Mouse (Mus musculus): ENCODE measurements around the gene Atp6v0e2.

Gene Atp6v0e2

GRCm38 (mm10) chr6:48539860-48540259 lies 2.4 kb downstream of the Atp6v0e2 start:
- in situ Hi-C loops (cut with MboI, MseI): loop anchor here (5.0 kb wide), 1 partner anchor 97 kb away; no protein-coding TSS in a partner anchor

- in situ Hi-C loops (cut with MboI, MseI): no loop called here
Observed at GRCm38 (mm10) chr6:48540721-48541120, 3.3 kb downstream of the Atp6v0e2 start.

DNA sequence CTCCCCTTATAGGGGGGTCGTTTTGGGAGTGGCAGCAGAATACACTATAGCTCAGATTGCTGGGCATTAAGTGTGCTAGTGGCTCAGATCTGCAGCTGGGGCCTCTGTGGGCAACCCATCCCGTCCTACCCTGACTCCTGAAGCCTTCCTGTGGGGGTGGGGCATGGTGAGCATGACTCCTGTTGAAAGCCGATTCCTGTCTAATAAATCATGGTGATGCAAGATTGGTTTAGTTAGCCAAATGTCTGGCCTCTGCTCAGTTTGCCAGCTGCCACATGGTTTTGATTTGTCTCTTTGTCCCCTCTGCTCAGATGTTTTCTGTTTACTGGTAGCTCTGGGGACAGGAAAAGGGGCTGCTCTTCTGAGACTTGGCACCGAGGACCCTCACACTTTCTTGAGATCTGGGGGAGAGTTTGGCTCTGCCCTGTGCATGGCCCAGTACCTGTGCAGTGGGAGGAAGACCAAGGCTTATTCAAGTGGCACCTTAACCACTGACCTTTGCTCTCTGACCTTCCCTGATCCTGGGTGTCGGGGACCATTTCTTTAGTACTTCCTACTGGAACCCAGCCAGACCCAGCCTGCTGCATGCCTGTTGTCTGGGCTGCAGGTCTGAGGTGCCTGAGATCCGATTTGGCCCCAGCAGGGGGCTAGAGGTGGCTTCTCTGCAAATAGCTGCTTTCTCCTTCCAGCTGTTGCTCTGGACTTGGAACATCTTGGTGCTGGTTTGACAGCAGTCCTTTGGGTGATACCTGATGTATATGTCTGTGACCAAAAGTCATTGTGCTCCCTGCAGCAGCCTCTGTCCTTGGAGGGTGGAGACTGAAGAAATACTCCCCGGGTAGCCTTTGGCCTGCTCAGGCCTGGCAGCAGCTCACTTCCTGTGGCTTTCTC lies 4.4 kb downstream of the Atp6v0e2 start:
- in situ Hi-C loops (cut with MboI, MseI): no loop called here

DNA sequence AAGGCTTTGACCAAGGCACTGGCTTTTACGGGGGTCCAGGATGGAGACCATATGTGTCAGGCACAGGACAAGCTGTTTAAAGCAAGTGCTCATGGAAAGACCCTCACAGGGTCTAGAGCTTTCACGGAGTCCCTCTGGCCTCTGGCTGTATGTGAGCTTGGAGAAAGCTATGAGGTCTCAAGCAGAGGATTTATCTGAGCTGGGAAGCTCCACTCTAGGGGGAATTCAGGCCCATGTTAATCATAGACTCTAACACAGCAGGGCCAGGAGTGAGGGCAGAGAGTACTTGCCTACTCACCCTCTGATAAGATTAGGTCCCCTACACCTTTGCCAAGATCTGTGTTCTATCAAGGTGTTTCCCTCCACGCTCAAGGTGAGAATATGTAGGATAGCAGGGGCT lies 5.2 kb downstream of the Atp6v0e2 start:
- in situ Hi-C loops (cut with MboI, MseI): no loop called here

DNA sequence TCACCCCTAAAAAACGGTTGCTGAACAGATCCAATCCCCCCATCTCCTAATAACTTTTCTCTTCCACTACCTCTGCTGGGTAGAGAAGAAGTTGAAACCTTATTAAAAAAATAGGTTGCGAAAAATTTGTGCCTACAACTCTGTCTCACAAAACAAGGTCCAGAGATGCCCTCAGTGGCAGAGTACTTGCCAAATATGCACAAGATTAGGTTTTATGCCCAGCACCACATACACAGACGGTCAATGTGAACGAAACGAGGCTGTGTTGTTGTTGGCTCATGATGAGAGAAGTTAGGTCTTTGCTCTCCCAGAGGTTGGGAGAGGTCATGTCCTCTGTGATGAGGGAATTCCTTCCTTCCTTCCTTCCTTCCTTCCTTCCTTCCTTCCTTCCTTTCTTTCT lies 7.8 kb downstream of the Atp6v0e2 start:
- in situ Hi-C loops (cut with MboI, MseI): no loop called here

GRCm38 (mm10) chr6:48546271-48546670 lies 8.9 kb downstream of the Atp6v0e2 start:
- in situ Hi-C loops (cut with MboI, MseI): no loop called here

GRCm38 (mm10) chr6:48546858-48547257 lies 9.4 kb downstream of the Atp6v0e2 start:
- in situ Hi-C loops (cut with MboI, MseI): no loop called here

GRCm38 (mm10) chr6:48548314-48548713 lies 10.9 kb downstream of the Atp6v0e2 start:
- in situ Hi-C loops (cut with MboI, MseI): no loop called here

GRCm38 (mm10) chr6:48552918-48553317 lies 15.5 kb downstream of the Atp6v0e2 start:
- in situ Hi-C loops (cut with MboI, MseI): no loop called here

DNA sequence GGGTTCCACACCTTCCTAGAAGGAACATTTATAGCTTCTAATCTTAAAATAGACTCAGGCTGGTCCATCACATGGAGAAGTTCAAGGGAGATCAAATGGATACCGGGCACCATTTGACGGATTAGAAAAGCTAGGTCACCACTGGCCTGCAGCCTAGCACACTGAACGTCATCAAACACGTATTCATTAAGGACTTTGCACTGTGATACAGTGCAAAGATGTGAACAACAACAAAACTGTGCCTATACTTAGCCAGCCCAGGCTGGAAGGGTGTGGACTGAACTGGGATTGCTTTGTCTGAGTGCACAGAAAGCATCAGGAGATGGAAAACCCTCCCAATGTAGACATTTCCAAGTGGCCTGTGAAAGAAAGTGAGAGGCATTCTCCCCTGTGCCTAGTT lies 16.4 kb downstream of the Atp6v0e2 start:
- in situ Hi-C loops (cut with MboI, MseI): no loop called here

DNA sequence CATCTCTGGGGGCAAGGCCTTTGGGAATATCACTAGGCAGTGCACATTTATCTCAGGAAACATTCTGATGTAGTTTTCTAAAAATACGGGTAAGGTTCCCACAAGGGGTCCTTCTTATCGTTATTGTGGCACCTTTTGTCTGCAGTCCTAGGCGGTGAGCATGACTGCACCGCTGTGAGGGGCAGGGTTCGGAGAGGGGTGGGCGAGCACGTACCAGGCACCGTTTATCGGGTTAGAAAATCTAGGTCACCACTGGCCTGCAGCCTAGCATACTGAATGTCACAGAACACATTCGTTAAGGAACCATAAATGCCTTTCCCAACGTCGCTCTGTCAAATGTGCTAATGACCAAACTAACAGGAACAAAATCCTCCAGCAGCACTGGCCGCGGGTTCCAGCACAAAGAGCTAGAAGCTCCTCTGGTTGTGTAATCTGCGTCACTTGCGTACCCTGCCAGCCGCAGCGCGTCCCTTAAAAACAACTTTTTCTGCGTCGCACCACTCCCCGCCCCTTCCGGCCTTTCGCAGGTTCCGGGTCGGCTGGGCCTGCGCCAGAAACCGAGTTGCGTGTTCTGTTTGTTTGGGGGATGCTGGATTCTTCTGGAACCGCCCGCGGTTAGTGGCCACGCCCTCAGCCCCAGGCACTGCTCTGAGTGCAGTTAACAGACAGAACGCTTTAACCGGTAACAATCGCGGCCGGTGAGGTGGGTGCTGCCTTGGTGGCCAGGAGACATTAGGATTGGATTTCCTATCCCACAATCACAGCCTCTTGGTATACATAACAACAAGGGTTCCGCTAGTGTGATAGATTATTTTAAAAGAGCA lies 17.1 kb downstream of the Atp6v0e2 start, which contains the start of gene Lrrc61:
Gene Lrrc61 (plus strand): TSS at position 517 of the 824 bp plus-strand sequence.
- in situ Hi-C loops (cut with MboI, MseI): no loop called here

DNA sequence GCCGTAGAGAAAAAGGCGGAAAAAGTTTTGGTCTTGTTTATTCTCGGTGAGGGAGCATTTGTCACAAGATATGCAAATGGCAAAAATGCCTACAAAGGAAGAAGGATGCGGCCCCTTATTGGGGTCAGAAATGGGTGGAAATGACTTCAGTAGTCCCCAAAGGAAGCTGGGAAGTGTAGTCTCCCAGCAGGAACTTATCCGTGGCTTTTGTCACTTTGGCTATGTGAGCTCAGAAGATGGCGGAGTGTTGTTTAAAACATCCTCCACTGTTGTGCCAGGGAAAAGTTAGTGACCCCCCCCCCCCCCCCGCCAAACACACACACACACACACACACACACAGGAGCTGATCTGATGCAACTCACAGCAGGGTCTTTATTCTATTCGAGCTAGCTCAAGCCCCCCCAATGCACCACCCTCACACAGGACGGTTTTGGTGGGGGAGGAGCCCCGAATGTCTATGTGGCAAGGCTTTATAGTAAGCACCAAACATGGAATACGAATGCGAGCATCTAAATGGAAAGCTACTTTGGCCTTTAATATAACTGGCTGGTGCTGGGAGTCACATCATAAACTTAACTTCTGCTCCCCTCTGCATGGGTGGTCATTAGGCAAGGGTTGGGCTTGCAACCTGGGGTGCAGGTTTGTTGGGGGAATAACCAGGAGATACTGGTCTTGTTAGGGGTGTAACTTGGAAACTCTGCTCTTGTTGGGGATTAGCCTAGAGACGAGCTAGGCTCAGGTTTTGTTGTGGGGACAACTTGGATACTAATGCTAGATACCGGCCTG lies 17.9 kb downstream of the Atp6v0e2 start:
- in situ Hi-C loops (cut with MboI, MseI): no loop called here

GRCm38 (mm10) chr6:48555956-48556355 lies 18.5 kb downstream of the Atp6v0e2 start:
- in situ Hi-C loops (cut with MboI, MseI): no loop called here

DNA sequence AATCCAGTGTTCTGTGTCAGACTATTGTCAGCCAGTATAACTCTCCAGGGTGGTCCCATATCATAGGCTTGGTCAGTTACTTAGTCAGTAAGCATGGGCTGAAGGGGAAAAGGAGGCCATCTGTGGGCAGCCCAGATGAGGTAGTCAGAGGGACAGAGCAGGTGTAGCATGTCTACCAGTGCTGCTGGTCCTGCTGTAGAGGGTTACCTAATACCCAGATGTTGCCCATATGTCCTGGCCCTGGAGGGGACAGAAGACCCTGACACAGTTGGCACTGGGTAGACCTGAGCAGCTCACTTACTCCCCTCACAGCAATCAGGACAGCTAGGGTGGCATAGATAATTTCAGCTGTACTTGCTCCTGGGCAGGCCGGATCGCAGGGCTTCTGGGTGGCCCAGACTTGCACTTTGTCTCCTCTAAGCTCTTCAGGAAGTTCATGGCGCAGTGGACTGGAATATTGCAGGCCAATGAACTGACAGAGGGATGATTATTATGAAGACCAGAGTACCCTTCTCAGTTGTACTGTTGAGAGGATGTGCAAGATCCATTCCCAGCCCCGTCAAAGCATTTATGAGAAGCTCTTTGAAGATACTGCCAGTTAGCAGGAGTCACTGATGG lies 28.4 kb downstream of the Atp6v0e2 start:
- in situ Hi-C loops (cut with MboI, MseI): no loop called here

DNA sequence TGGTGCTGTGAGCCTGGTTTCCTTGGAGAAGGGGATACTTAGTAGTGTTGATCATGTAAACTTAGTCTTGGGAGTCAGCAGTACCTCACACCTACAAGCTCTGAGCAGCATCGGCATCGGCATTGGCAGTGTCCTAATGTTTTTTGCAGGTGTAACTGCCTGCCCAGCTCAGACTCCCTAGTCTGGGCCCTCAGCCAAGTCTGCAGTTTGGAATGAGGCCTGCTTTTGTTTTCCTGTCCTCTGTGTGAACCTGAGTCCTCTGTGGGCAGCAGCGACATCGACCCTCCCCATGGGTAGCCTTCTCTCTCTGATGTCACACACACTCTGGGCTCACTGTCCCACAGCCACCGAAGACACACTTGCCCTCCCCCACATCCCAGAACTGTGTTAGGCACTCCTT lies 28.9 kb downstream of the Atp6v0e2 start:
- in situ Hi-C loops (cut with MboI, MseI): no loop called here

- in situ Hi-C loops (cut with MboI, MseI): no loop called here
Observed at GRCm38 (mm10) chr6:48568036-48568984, 30.9 kb downstream of the Atp6v0e2 start.

DNA sequence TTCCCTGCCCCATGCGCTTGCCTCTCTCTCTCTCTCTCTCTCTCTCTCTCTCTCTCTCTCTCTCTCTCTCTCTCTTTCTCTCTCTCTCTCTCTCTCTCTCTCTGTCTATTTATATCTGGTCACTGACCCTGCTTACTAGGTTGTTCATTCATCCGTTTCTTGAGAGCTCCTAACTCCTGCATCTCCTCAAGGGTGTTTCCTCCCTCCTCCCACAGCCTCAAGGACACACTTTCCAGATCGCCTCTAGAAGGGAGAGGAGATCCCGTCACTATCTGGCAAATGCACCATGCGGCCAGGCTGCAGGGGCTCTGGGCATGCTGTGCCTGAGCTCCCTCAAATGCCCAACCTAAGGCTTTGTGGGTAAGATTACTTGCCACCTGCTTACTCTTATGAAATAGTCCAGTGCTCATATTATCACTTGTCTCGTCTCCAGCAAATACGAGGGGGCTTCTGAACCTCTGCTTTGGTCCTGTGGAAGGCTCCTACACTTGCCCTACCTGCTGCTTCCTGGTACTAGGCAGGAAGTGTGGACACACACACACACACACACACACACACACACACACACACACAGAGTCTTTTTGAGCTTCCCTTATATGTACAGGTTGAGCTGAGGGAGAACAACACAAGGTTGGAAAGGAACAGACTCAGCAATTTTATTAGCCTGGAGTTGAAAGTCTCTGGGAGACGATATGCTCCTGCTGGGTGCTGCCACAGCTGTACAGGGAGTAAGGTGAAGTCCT lies 31.8 kb downstream of the Atp6v0e2 start:
- in situ Hi-C loops (cut with MboI, MseI): no loop called here

- in situ Hi-C loops (cut with MboI, MseI): no loop called here
Observed at GRCm38 (mm10) chr6:48572014-48572413, 34.6 kb downstream of the Atp6v0e2 start.

DNA sequence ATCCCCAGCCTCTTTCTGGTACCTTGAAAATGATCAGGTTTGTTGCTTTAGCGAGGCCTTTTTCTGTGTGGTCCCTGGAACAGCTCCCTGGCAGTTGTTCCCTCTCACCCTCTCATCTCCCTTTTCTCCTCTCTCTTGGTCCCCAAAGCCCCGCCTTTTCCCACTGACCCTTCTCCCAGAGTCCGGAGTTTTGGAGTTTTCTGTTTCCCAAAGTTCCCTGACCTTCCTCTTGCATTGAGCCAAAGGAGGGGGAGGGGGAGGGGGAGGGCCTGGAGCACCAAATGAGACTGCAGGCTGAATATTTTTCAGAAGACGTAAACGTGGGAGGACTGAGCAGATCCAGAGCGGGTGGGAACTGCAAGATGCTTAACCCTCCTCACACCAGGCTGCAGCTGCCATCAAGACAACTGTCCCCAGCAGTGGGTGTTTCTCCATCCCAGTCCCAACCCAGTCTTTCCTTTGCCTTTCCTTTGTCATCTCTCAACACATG lies 35.2 kb downstream of the Atp6v0e2 start, which contains the start of gene Rarres2:
Gene Rarres2 (minus strand): TSS at position 218 of the 490 bp plus-strand sequence.
- in situ Hi-C loops (cut with MboI, MseI): no loop called here

Measured in regulatory T cell (primary cell).